Comparison of ENCODE assay signal across 8 mouse cellular contexts in genomic region chr5:149247047-149247904, GRCm38 (mm10). TPM values are rescaled to one million over a fixed set of nuclear protein-coding genes. Genes with fewer than 3 reads are reported as not detected.
DNase-seq lines count a peak whose midpoint lies in the region; ATAC-seq and TF ChIP-seq lines count a peak whose summit lies in the region.
"Had no signal": no experiment of that assay in that cellular context is flagged by ENCODE, and none has a peak within 500 bp of the region (broad histone marks: within the 10 kb centered on the region; RNA-seq: fewer than 3 reads in every experiment).

No protein-coding gene starts in this region.

- no peak overlapping the region for H3K9ac ChIP-seq in midbrain, postnatal 0 days (replicated peaks; ENCODE audit: low read length, poor library complexity, severe bottlenecking)
- no peak overlapping the region for H3K9ac ChIP-seq in midbrain, embryonic 16.5 days (ENCODE audit: low read depth, low read length)
- H3K9ac ChIP-seq: midbrain, embryonic 13.5 days had no signal

- 46% methylated on average over 18 of the region's 20 CpGs for WGBS in midbrain, postnatal 0 days
- 51% methylated on average over 18 of the region's 20 CpGs for WGBS in midbrain, embryonic 16.5 days

- no peaks in the 10 kb centered on the region for H3K27me3 ChIP-seq in midbrain, postnatal 0 days (ENCODE audit: insufficient read depth, low read length)
- H3K27me3 ChIP-seq in midbrain, embryonic 16.5 days (ENCODE audit: control insufficient read depth, insufficient read depth, low read depth, low read length), result no peaks in the 10 kb centered on the region
- no peaks in the 10 kb centered on the region for H3K27me3 ChIP-seq in megakaryocyte, embryonic 14.5 days (replicated peaks)
- H3K27me3 ChIP-seq: midbrain, embryonic 13.5 days had no signal

- intact Hi-C loops in left cerebral cortex, postnatal 10 days (cut with DNase I), result no loop called here

- H3K9me3 ChIP-seq in midbrain, postnatal 0 days (ENCODE audit: low read length), result no peaks in the 10 kb centered on the region
- H3K9me3 ChIP-seq in midbrain, embryonic 16.5 days (replicated peaks; ENCODE audit: control insufficient read depth, low read length, poor library complexity, severe bottlenecking), result no peaks in the 10 kb centered on the region
- H3K9me3 ChIP-seq in megakaryocyte, embryonic 14.5 days, result peaks cover 10% of the 10 kb centered on the region
- H3K9me3 ChIP-seq: midbrain, embryonic 13.5 days had no signal

- peak; percentile 14 for DNase-seq in midbrain, postnatal 0 days (ENCODE audit: low spot score)
- peak; percentile 37 for DNase-seq in heart, postnatal 4 days
- no peak for DNase-seq in left cerebral cortex, postnatal 10 days (ENCODE audit: extremely low spot score in 1 of 2, low spot score in 2 of 2)
- DNase-seq in testis, postnatal 14 days (ENCODE audit: low spot score), result no peak

- H3K4me2 ChIP-seq in midbrain, postnatal 0 days (ENCODE audit: low read depth, low read length, poor library complexity, severe bottlenecking), result no peak overlapping the region
- H3K4me2 ChIP-seq in midbrain, embryonic 16.5 days (ENCODE audit: low read length), result no peak overlapping the region
- H3K4me2 ChIP-seq: midbrain, embryonic 13.5 days had no signal

- no peaks in the 10 kb centered on the region for H3K36me3 ChIP-seq in midbrain, postnatal 0 days (ENCODE audit: insufficient read depth, low read length)
- no peaks in the 10 kb centered on the region for H3K36me3 ChIP-seq in midbrain, embryonic 16.5 days (ENCODE audit: control insufficient read depth, insufficient read depth, low read length)
- peaks cover 28% of the 10 kb centered on the region for H3K36me3 ChIP-seq in megakaryocyte, embryonic 14.5 days (replicated peaks; ENCODE audit: low read length)
- H3K36me3 ChIP-seq: midbrain, embryonic 13.5 days had no signal

- H3K4me1 ChIP-seq in midbrain, postnatal 0 days (ENCODE audit: insufficient read depth, low read length), result 0 out of 2 replicates have a peak, but pooled peaks cover 4% of the 10 kb centered on the region
- peaks cover 8% of the 10 kb centered on the region for H3K4me1 ChIP-seq in midbrain, embryonic 16.5 days (ENCODE audit: control insufficient read depth, insufficient read depth, low read length)
- H3K4me1 ChIP-seq in megakaryocyte, embryonic 14.5 days, result peaks cover 79% of the 10 kb centered on the region

- H3K27ac ChIP-seq in midbrain, postnatal 0 days (ENCODE audit: low read depth, low read length), result no peak overlapping the region
- no peak overlapping the region for H3K27ac ChIP-seq in midbrain, embryonic 16.5 days (ENCODE audit: low read length)
- H3K27ac ChIP-seq: midbrain, embryonic 13.5 days had no signal

- no peak for TF ChIP-seq CTCF in midbrain, postnatal 0 days (IDR thresholded peaks at IDR 0.05)

- no peak overlapping the region for H3K4me3 ChIP-seq in midbrain, postnatal 0 days (ENCODE audit: low read depth, low read length)
- H3K4me3 ChIP-seq in midbrain, embryonic 16.5 days (ENCODE audit: low read depth, low read length), result no peak overlapping the region
- peak overlapping the region; percentile 93 for H3K4me3 ChIP-seq in megakaryocyte, embryonic 14.5 days (replicated peaks)
- H3K4me3 ChIP-seq: midbrain, embryonic 13.5 days had no signal

- ATAC-seq in midbrain, postnatal 0 days (ENCODE audit: low FRiP score), result no peak
- ATAC-seq in midbrain, embryonic 16.5 days, result no peak
- ATAC-seq in granulocyte monocyte progenitor cell, adult 5-6 weeks (replicated peaks; ENCODE audit: poor library complexity, severe bottlenecking), result peak; percentile 42

RNA-seq across cellular contexts. Expression of gene Alox5ap, which starts 17.3 kb away (rescaled TPM):
- total RNA-seq in midbrain, postnatal 0 days (2014; rRNA removed), result 2.5 and 8.5 TPM in 2 replicates
- 10.5 and 10.6 TPM in 2 replicates for polyA plus RNA-seq in midbrain, postnatal 0 days (2015; fragmentation: Nextera tagmentation; extraction: Ambion mirVana)
- 9.3 and 12.6 TPM in 2 replicates for polyA plus RNA-seq in midbrain, embryonic 16.5 days (2015; fragmentation: Nextera tagmentation; extraction: Ambion mirVana)
- total RNA-seq in granulocyte monocyte progenitor cell, adult 5-6 weeks (2014; fragmentation: Nextera tagmentation), result 387 and 445 TPM in 2 replicates
- total RNA-seq in granulocyte monocyte progenitor cell, adult 5-6 weeks (2017), result 356 and 457 TPM in 2 replicates
- 1 to 10 TPM; 7.6 TPM for total RNA-seq in heart, postnatal 4 days (2021)
- polyA plus RNA-seq in megakaryocyte, embryonic 14.5 days (2012; ENCODE audit: insufficient read depth, low replicate concordance), result 15.7 and 31.2 TPM in 2 replicates
- total RNA-seq in left cerebral cortex, postnatal 10 days (2021), result 1 to 10 TPM; 7.5 to 8.4 TPM

Comparison
In these comparisons a context has a peak if more than half of its experiments do, and no peak if none do; other contexts are left out.
1. DNase-seq: peak in midbrain, postnatal 0 days (single experiment) and heart, postnatal 4 days (single experiment); none in left cerebral cortex, postnatal 10 days (0 of 2) and testis, postnatal 14 days (single experiment).
2. RNA of gene Alox5ap, which starts 17.3 kb away (total RNA-seq): 356 to 457 TPM in granulocyte monocyte progenitor cell, adult 5-6 weeks; 7.5 to 8.4 TPM in left cerebral cortex, postnatal 10 days, 7.6 TPM in heart, postnatal 4 days and 2.5 to 8.5 TPM in midbrain, postnatal 0 days; every median in the first group is over 10 times any median in the second.